Mouse (Mus musculus) embryonic facial prominence, embryonic 12.5 days (tissue): ENCODE measurements around the gene Zbtb33. TPM values are rescaled to one million over a fixed set of nuclear protein-coding genes. Genes with fewer than 3 reads are reported as not detected.

ENCODE experiments used
- ATAC-seq: fragments of 200-750 bp; cut with Nextera tagmentation; 2 replicates; pipeline ENCODE4 v1.8.0; 2017; ENCODE audit not compliant: insufficient number of reproducible peaks, insufficient read depth, low FRiP score, low TSS enrichment
- H3K27ac ChIP-seq: fragments of 300-500 bp; sonication (generic); 2 replicates; pipeline ENCODE4 v1.5.1; 2016; ENCODE audit warnings: mild to moderate bottlenecking
- H3K27me3 ChIP-seq: fragments of 300-500 bp; sonication (generic); 2 replicates; pipeline ENCODE4 v1.6.1; 2016; ENCODE audit warnings: mild to moderate bottlenecking, moderate library complexity
- H3K36me3 ChIP-seq: fragments of 300-500 bp; sonication (generic); 2 replicates; pipeline ENCODE4 v1.6.1; 2016; ENCODE audit warnings: mild to moderate bottlenecking
- H3K4me1 ChIP-seq: fragments of 300-500 bp; sonication (generic); 2 replicates; pipeline ENCODE4 v1.6.1; 2016
- H3K4me2 ChIP-seq: fragments of 300-500 bp; sonication (generic); replicated peaks from 2 replicates; pipeline ENCODE4 v1.6.1; 2016; ENCODE audit warnings: mild to moderate bottlenecking, moderate library complexity
- H3K4me3 ChIP-seq: fragments of 300-500 bp; sonication (generic); 2 replicates; pipeline ENCODE4 v1.5.1; 2016; ENCODE audit warnings: mild to moderate bottlenecking
- H3K9ac ChIP-seq: fragments of 300-500 bp; sonication (generic); 2 replicates; pipeline ENCODE4 v1.6.1; 2016; ENCODE audit warnings: mild to moderate bottlenecking, moderate library complexity
- H3K9me3 ChIP-seq: fragments of 300-500 bp; sonication (generic); 2 replicates; pipeline ENCODE4 v1.6.1; 2016; ENCODE audit warnings: mild to moderate bottlenecking, moderate library complexity
- WGBS: fragments of 180-500 bp; shearing (Covaris S2); methylation state at CpG from one replicate; pipeline ENCODE4 v1.1.7; 2016; 5-methylcytosine and 5-hydroxymethylcytosine counted together
- microRNA-seq: library from miRNA; unstranded; fragments of <30 nt; microRNA quantifications from one replicate; pipeline ENCODE4, GENCODE M21; 2017
- polyA plus RNA-seq: library from polyadenylated mRNA; unstranded; fragments of >200 nt; fragmentation: Nextera tagmentation; extraction: Ambion mirVana; gene quantifications from 2 replicates; pipeline ENCODE4 v1.2.1, GENCODE M21; 2016

Zbtb33 gene
- polyA plus RNA-seq, 1 experiment from 2014 or later, result 4.1 TPM

GRCm38 (mm10) chrX:38207392-38207791, 17.8 kb downstream of the Zbtb33 start:
- Histone ChIP-seq H3K9me3 (no peaks in the 10 kb centered on the region), H3K27me3 (no peaks in the 10 kb centered on the region), H3K36me3 (no peaks in the 10 kb centered on the region), H3K9ac (no peak overlapping the region), H3K4me1 (no peaks in the 10 kb centered on the region), H3K4me3 (no peak overlapping the region), H3K4me2 (no peak overlapping the region), H3K27ac (no peak overlapping the region)
- ATAC-seq, result no peak
- 42% methylated on average over 1 of the region's 1 CpGs for WGBS

GRCm38 (mm10) chrX:38216986-38217675, 27.5 kb downstream of the Zbtb33 start:
- no peaks in the 10 kb centered on the region for H3K27me3 ChIP-seq
- no peak overlapping the region for H3K9ac ChIP-seq
- H3K36me3 ChIP-seq, result no peaks in the 10 kb centered on the region
- no peak overlapping the region for H3K4me3 ChIP-seq
- H3K4me1 ChIP-seq, result no peaks in the 10 kb centered on the region
- no peak overlapping the region for H3K4me2 ChIP-seq
- ATAC-seq, result no peak
- H3K9me3 ChIP-seq, result no peaks in the 10 kb centered on the region
- 69% methylated on average over 8 of the region's 9 CpGs for WGBS
- H3K27ac ChIP-seq, result no peak overlapping the region

GRCm38 (mm10) chrX:38217676-38217991, 28.0 kb downstream of the Zbtb33 start:
- Histone ChIP-seq H3K27ac (no peak overlapping the region), H3K9ac (no peak overlapping the region)

GRCm38 (mm10) chrX:38222757-38223156, 33.2 kb downstream of the Zbtb33 start:
- Histone ChIP-seq H3K4me3 (no peak overlapping the region), H3K4me2 (no peak overlapping the region), H3K4me1 (no peaks in the 10 kb centered on the region), H3K36me3 (no peaks in the 10 kb centered on the region), H3K9me3 (no peaks in the 10 kb centered on the region), H3K9ac (no peak overlapping the region), H3K27ac (no peak overlapping the region), H3K27me3 (no peaks in the 10 kb centered on the region)
- ATAC-seq, result no peak
- WGBS, result 58% methylated on average over 2 of the region's 2 CpGs

More at GRCm38 (mm10) chrX:38217676-38217991, 28.0 kb downstream of the Zbtb33 start:
- Histone ChIP-seq H3K4me1 (no peaks in the 10 kb centered on the region), H3K9me3 (no peaks in the 10 kb centered on the region), H3K4me3 (no peak overlapping the region), H3K4me2 (no peak overlapping the region), H3K36me3 (no peaks in the 10 kb centered on the region), H3K27me3 (no peaks in the 10 kb centered on the region)
- WGBS, result 72% methylated on average over 2 of the region's 2 CpGs
- no peak for ATAC-seq

- Histone ChIP-seq H3K4me3 (no peak overlapping the region), H3K4me2 (no peak overlapping the region), H3K27me3 (no peaks in the 10 kb centered on the region), H3K9me3 (no peaks in the 10 kb centered on the region), H3K27ac (no peak overlapping the region), H3K9ac (no peak overlapping the region), H3K36me3 (no peaks in the 10 kb centered on the region), H3K4me1 (no peaks in the 10 kb centered on the region)
- no peak for ATAC-seq
- 88% methylated on average over 1 of the region's 1 CpGs for WGBS
These were observed 40.3 kb downstream of the Zbtb33 start for GRCm38 (mm10) chrX:38229888-38230287.

GRCm38 (mm10) chrX:38237731-38238130, 48.1 kb downstream of the Zbtb33 start:
- Histone ChIP-seq H3K4me3 (no peak overlapping the region), H3K36me3 (no peaks in the 10 kb centered on the region), H3K4me2 (no peak overlapping the region), H3K4me1 (no peaks in the 10 kb centered on the region), H3K9me3 (no peaks in the 10 kb centered on the region), H3K27me3 (no peaks in the 10 kb centered on the region), H3K27ac (no peak overlapping the region), H3K9ac (no peak overlapping the region)
- ATAC-seq, result no peak
- 40% methylated on average over 2 of the region's 2 CpGs for WGBS

Small RNA genes within 50 kb of the gene (microRNA-seq; reads per million reads assigned to microRNA genes)
- 1.1 reads per million for gene Mir3110

Other genes with a start within 250 kb of the Zbtb33 start
- gene Btg1-ps1, start 171.0 kb upstream of the Zbtb33 start, polyA plus RNA-seq, result not detected in 2 replicates
- not detected in 2 replicates for gene Btg1-ps2, start 146.7 kb upstream of the Zbtb33 start, polyA plus RNA-seq
- not detected in 2 replicates for gene Rhox10, start 123.3 kb upstream of the Zbtb33 start, polyA plus RNA-seq
- not detected in 2 replicates for gene Rhox11, start 104.7 kb upstream of the Zbtb33 start, polyA plus RNA-seq
- gene Rhox12, start 78.9 kb upstream of the Zbtb33 start, polyA plus RNA-seq, result not detected in 2 replicates
- not detected in 2 replicates for gene Rhox13, start 68.6 kb upstream of the Zbtb33 start, polyA plus RNA-seq
- gene Tmem255a, start 62.6 kb downstream of the Zbtb33 start, polyA plus RNA-seq, result 28.1 and 28.5 TPM in 2 replicates
- 0.15 TPM in 1 of 2 replicates, not detected in the other for gene Atp1b4, start 126.4 kb downstream of the Zbtb33 start, polyA plus RNA-seq